Mouse (Mus musculus) cerebellum, adult 9-10 months (tissue): ENCODE data around the gene Patl1.
"Not testable (repeated sequence)": the region's sequence is repeated elsewhere in the genome, so short reads cannot be mapped to it uniquely, and the experiment has no call there.

Experiments
- DNase-seq: peaks from one replicate; pipeline ENCODE4 v3.0.0; 2022

Patl1 gene

DNA sequence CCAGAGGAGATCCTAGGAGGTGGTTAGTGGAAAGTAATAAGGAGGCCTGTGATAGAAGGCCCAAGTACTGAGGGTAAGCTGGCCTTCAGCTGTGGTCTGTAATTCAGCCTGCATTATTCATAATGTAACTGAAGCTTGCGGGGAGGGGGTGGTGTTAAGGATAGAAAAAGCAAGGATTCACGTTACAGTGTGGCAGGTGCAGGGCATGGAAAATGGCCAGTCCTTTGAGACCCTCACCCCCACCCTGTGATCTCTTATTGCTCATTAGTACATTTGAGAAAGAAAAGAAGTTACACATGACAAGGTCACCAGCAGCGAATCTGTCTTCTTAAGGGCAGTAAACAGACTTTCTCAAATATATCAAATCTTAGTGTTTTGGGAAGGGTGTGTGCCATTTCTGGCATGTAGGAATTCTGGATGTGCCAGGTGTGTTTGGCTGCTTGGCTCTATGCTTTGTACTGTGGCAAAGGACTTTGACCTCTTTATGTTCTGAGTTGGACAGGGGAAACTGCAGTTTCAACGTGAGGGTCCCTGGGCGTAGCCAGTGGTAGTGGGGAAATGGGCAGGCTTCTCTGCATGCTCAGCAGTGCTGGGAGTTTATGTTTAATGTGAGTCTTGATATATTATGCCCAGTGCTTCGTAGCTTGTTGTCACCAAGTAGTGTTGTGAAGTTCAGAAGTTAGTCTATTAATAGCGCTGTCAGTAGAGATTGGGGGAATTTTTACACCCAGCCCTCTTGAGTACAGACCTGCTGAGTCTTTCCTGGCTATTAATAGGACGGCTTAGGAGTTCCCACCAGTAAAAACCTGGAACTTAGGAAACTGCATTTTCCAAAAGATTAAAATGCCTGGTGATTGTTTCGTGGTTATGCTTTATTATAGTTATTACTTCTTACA is 57.2 kb downstream of the Patl1 start:
- DNase-seq, result no peak

- DNase-seq, result no peak
These were observed 61.5 kb downstream of the Patl1 start for GRCm38 (mm10) chr19:11973511-11974222.

GRCm38 (mm10) chr19:11974223-11974540 is 62.0 kb downstream of the Patl1 start:
- no peak for DNase-seq

- DNase-seq, result no peak
These were observed 63.5 kb downstream of the Patl1 start for GRCm38 (mm10) chr19:11975683-11976082.

DNA sequence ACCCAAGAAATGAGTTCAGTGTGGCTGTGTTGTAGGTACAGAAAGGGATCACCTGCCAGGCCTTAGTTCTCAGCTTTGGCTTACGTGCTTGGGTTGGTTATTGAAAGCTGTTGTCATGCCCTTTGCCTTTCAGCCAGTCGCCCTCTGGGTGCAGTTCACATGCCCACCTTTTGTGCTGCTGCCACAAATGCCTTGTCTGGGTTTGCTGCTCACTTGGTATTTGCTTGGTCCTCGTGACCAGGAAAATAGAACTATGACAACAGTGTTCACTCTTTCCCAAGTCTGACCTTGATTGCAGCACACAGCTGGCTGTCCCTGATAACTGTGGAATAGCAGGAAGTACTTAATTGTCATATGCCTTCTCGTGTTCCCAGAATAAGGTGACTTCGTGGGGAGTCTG is 65.2 kb downstream of the Patl1 start:
- no peak for DNase-seq

DNA sequence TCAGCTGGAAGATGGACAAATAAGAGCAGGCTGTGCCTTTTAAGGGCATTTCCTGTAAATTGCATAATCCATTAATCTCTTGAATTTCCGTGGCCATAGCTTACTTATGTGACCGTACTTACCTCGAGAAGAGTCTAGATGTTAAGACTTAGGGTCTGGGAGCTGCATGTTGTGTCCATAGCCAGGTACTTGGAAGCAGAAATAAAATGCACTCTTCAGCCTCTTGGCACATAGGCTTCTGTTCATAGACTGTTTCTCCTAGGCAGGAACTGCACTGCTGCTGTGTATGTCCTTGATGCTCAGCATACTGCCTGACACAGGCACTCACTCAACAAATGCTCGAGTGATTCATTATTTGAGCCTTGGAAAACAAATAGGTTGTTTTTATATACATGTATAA is 68.3 kb downstream of the Patl1 start:
- DNase-seq, result no peak

GRCm38 (mm10) chr19:11984614-11985013 is 72.4 kb downstream of the Patl1 start:
- DNase-seq, result not testable (repeated sequence)

DNA sequence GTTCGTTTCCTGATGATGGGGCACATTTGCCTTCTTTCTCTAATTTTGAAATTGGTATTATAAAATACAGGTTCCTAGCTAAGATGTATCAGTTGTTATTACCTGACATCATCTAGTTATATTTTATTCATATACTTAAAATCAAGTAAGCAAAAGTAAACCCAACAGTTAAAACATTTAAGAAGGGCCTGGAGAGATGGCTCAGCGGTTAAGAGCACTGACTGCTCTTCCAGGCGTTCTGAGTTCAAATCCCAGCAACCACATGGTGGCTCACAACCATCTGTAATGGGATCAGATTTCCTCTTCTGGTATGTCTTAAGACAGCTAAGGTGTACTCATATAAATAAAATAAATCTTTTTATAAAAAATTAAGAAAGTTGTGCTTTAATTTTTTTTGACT is 75.6 kb downstream of the Patl1 start:
- DNase-seq, result no peak

DNA sequence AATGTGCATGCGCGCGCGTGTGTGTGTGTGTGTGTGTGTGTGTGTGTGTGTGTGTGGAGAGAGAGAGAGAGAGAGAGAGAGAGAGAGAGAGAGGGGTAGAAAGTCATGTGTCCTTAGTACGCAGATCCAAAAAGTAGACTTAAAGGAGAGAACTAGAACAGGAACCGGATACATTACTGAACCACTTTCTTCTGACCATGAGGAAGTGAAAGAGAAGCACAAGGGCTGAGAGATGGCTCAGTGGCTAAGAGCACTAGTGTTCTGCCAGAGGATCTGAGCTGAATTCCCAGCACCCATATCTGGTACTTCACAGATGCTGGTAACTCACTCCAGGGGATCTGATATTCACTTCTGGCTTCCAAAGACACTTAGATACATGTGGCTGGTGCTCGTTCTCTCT is 77.1 kb downstream of the Patl1 start:
- no peak for DNase-seq

GRCm38 (mm10) chr19:11992034-11992433 is 79.8 kb downstream of the Patl1 start:
- no peak for DNase-seq

GRCm38 (mm10) chr19:11992441-11993029 is 80.3 kb downstream of the Patl1 start:
- DNase-seq, result no peak
